Mouse (Mus musculus): ENCODE measurements around the gene Rprd2.

DNA sequence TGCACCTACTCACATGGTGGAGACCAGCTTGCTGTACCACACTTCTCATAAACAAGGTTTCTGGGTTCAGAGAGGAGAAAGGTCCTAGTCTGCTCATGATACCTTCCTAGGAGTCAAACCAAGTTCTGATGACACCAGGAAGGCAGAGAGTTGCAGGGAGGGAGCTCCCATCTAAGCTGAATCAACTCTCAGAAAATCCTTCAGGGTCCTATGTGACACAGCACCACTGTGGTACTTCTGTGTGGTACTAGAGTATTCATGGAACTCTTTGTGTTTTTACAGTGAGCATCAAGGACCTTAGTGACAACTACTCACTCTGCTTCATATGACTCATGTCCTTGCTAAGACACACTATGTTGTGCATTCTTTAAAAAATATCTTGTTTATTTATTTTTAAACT, 58.0 kb downstream of the Rprd2 start:
- TF ChIP-seq GATA1 (IDR thresholded peaks at IDR 0.05; ENCODE audit: borderline replicate concordance, low read length) (no peak), FLI1 (IDR thresholded peaks at IDR 0.05; ENCODE audit: low read length) (no peak)
